Mouse (Mus musculus) embryonic facial prominence, embryonic 12.5 days (tissue): ENCODE results near the gene Itfg1. TPM values are rescaled to one million over a fixed set of nuclear protein-coding genes. Genes with fewer than 3 reads are reported as not detected.
"Not testable (repeated sequence)": the region's sequence is repeated elsewhere in the genome, so short reads cannot be mapped to it uniquely, and the experiment has no call there.

Source experiments
- ATAC-seq: fragments of 200-750 bp; cut with Nextera tagmentation; 2 replicates; pipeline ENCODE4 v1.8.0; 2017; ENCODE audit not compliant: insufficient number of reproducible peaks, insufficient read depth, low FRiP score, low TSS enrichment
- H3K27ac ChIP-seq: fragments of 300-500 bp; sonication (generic); 2 replicates; pipeline ENCODE4 v1.5.1; 2016; ENCODE audit warnings: mild to moderate bottlenecking
- H3K27me3 ChIP-seq: fragments of 300-500 bp; sonication (generic); 2 replicates; pipeline ENCODE4 v1.6.1; 2016; ENCODE audit warnings: mild to moderate bottlenecking, moderate library complexity
- H3K36me3 ChIP-seq: fragments of 300-500 bp; sonication (generic); 2 replicates; pipeline ENCODE4 v1.6.1; 2016; ENCODE audit warnings: mild to moderate bottlenecking
- H3K4me1 ChIP-seq: fragments of 300-500 bp; sonication (generic); 2 replicates; pipeline ENCODE4 v1.6.1; 2016
- H3K4me2 ChIP-seq: fragments of 300-500 bp; sonication (generic); replicated peaks from 2 replicates; pipeline ENCODE4 v1.6.1; 2016; ENCODE audit warnings: mild to moderate bottlenecking, moderate library complexity
- H3K4me3 ChIP-seq: fragments of 300-500 bp; sonication (generic); 2 replicates; pipeline ENCODE4 v1.5.1; 2016; ENCODE audit warnings: mild to moderate bottlenecking
- H3K9ac ChIP-seq: fragments of 300-500 bp; sonication (generic); 2 replicates; pipeline ENCODE4 v1.6.1; 2016; ENCODE audit warnings: mild to moderate bottlenecking, moderate library complexity
- H3K9me3 ChIP-seq: fragments of 300-500 bp; sonication (generic); 2 replicates; pipeline ENCODE4 v1.6.1; 2016; ENCODE audit warnings: mild to moderate bottlenecking, moderate library complexity
- WGBS: fragments of 180-500 bp; shearing (Covaris S2); methylation state at CpG from one replicate; pipeline ENCODE4 v1.1.7; 2016; 5-methylcytosine and 5-hydroxymethylcytosine counted together
- polyA plus RNA-seq: library from polyadenylated mRNA; unstranded; fragments of >200 nt; fragmentation: Nextera tagmentation; extraction: Ambion mirVana; gene quantifications from 2 replicates; pipeline ENCODE4 v1.2.1, GENCODE M21; 2016

The Itfg1 gene
- polyA plus RNA-seq: 77.9 and 82.0 TPM in 2 replicates

DNA sequence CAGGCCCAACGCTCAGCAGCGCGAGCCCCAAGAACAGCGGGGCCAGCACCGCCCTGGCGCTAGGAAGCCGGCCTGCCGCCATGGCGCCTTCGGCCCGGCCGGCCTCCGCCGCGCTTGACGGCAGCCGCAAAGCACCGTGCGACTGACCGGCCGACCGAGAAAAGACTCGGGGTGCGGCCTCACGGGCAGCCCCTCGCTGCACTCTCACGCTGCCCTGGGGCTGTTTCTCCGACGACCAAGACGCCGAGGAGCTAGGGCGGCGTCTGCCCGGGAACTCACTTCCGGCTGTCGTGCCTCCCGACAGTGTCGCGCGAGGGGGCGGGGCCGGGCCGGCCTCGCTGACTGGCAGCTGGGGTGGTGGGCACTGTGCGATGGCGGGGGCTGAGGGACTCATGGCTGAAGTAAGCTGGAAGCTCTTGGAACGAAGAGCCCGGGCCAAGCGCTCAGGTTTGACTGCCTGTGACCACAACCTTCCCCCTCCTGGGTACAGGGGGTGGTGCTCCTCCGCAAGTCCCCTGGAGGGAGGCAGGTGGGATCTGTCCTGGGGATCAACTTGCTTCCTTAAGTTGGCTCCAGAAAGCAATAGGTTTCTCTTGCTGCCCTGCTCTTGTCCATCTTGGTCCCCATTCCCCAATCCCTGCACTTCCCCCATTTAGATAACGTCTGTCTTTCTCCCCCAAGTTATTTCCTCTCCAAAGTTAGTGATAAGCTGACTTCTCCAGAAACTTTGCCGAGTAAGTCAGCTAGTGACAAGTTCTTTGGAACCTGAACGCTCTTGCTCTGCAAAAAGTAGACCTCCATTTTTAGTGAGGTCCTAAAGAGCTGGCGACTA lies at the start of gene Itfg1, which contains the start of gene Phkb:
TSS of gene Itfg1 (minus strand) at position 265 of the 832 bp plus-strand sequence.
TSS of gene Phkb (plus strand) at position 303 of the 832 bp plus-strand sequence.
- Histone ChIP-seq H3K4me3 (peak within 1 kb of the TSS; percentile 88), H3K4me2 (peak within 1 kb of the TSS; percentile 80), H3K27me3 (no peaks in the 10 kb centered on the region), H3K27ac (peak within 1 kb of the TSS; percentile 97), H3K9ac (peak within 1 kb of the TSS; percentile 88), H3K36me3 (peaks cover 3% of the 10 kb centered on the region), H3K4me1 (peaks cover 15% of the 10 kb centered on the region), H3K9me3 (no peaks in the 10 kb centered on the region)
- WGBS: under 1% methylated on average over 47 of the region's 54 CpGs
- peak; percentile 97 for ATAC-seq

DNA sequence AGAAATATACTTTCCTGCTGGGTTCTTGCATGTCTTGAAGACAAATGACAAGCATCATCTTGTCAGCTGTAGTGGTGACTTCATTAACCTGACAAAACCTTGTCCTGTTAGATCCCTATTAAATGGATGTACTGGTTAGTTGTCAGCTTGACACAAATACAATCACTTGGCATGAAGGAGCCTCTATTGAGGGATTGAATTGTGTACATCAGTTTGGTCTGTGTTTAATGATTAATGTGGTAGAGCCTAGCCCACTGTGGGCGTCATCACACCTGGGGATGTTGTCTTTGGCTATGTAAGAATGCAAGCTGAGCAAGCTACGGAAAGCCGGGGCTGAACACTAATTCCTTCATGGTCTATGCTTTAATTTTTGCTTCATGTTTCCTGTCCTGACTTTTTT lies 44.1 kb upstream of the Itfg1 start:
- no peak overlapping the region for H3K4me3 ChIP-seq
- no peaks in the 10 kb centered on the region for H3K9me3 ChIP-seq
- no peak overlapping the region for H3K4me2 ChIP-seq
- ATAC-seq: no peak
- H3K9ac ChIP-seq: no peak overlapping the region
- WGBS: 91% methylated on average over 3 of the region's 3 CpGs
- no peaks in the 10 kb centered on the region for H3K27me3 ChIP-seq
- H3K27ac ChIP-seq: no peak overlapping the region
- peaks cover 7% of the 10 kb centered on the region for H3K36me3 ChIP-seq
- H3K4me1 ChIP-seq: no peaks in the 10 kb centered on the region

DNA sequence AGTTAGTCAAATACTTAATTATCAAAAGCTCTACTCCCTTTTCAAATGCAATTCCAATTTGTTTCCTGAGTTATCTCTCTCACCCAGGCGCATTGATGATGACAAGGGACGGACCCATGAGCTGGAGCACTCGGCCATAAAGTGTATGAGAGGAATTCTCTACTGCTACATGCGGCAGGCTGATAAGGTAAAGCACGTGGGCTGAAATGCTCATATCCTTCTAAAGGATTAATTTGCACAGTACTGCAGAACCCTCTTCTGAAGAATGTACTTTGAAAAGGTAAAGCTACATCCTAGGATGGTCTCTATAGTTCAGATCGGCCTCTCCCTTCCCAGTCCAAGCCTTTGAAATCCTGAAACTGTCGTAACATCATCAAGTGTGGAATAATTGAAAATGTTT lies 38.9 kb upstream of the Itfg1 start:
- 96% methylated on average over 7 of the region's 7 CpGs for WGBS

DNA sequence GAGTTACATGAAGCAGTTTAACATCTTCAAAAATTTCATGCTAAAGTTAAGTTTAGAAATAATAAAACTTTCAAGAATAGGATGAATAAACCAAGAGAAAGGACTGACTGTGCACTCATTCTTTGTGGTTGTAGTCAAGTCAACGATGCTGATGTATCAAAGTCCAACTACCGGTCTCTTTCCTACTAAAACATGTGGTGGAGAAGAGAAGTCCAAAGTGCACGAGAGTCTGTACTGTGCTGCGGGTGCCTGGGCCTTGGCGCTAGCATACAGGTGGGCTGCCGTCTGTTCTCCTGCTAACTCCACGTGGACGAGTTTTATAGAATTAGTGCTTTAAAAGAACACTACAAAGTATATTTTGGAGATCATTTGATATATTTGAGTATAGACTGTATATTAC lies 37.3 kb upstream of the Itfg1 start:
- H3K4me1 ChIP-seq: no peaks in the 10 kb centered on the region
- H3K36me3 ChIP-seq: peaks cover 6% of the 10 kb centered on the region
- H3K4me2 ChIP-seq: no peak overlapping the region
- H3K27ac ChIP-seq: no peak overlapping the region
- H3K4me3 ChIP-seq: no peak overlapping the region
- H3K9ac ChIP-seq: no peak overlapping the region
- WGBS: 94% methylated on average over 8 of the region's 8 CpGs
- no peaks in the 10 kb centered on the region for H3K9me3 ChIP-seq
- H3K27me3 ChIP-seq: no peaks in the 10 kb centered on the region
- ATAC-seq: no peak

More for the DNA sequence above, 38.9 kb upstream of the Itfg1 start:
- H3K27me3 ChIP-seq: no peaks in the 10 kb centered on the region
- no peak for ATAC-seq
- peaks cover 10% of the 10 kb centered on the region for H3K36me3 ChIP-seq
- H3K4me1 ChIP-seq: no peaks in the 10 kb centered on the region
- H3K4me2 ChIP-seq: no peak overlapping the region
- H3K9ac ChIP-seq: no peak overlapping the region
- H3K4me3 ChIP-seq: no peak overlapping the region
- no peaks in the 10 kb centered on the region for H3K9me3 ChIP-seq
- H3K27ac ChIP-seq: no peak overlapping the region

DNA sequence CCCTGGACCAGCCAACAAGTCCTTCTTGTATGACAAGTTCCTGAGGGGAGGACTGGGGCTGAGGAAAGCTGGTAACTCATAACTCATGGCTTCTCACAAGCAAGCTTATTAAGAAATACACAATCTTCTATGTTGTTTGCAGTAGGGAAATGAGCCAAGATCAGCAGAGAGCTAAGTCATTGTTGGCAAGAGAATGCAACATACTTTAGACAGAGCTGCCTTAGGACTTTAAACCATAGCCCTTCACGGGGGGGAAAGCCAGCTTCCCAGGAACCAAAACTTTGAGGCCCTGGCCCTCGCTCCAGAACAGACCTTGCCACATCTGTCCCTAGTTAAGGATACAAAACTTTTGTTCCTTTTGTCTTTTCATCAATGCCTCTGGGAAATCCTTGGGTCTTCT lies 30.9 kb upstream of the Itfg1 start:
- WGBS: 50% methylated on average over 2 of the region's 2 CpGs
- peaks cover 6% of the 10 kb centered on the region; the same call in 1 of the 2 replicates for H3K4me1 ChIP-seq
- no peaks in the 10 kb centered on the region for H3K27me3 ChIP-seq
- no peak overlapping the region for H3K4me3 ChIP-seq
- H3K9me3 ChIP-seq: no peaks in the 10 kb centered on the region
- no peaks in the 10 kb centered on the region for H3K36me3 ChIP-seq
- no peak overlapping the region for H3K27ac ChIP-seq
- H3K4me2 ChIP-seq: no peak overlapping the region
- no peak for ATAC-seq
- H3K9ac ChIP-seq: no peak overlapping the region

DNA sequence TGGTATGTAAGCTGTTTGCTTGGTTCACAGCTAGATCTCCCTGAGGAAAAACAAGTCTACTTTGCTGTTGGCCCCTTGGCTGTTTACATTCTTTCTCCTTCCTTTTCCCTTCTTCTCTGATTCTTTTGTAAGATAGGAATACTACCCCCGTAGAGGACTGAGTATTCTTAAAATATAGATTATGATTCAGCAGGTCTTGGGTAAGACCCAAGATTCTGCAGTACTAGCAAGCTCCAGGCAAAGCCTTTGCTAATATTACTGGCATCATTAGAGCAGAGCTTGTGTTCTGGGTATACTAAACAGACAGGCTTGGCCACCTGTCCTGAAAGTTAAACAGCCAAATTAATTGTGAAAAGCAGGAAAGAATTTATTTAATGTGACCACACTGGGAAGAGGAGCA lies 21.7 kb upstream of the Itfg1 start:
- Histone ChIP-seq H3K27ac (no peak overlapping the region), H3K4me1 (no peaks in the 10 kb centered on the region), H3K4me3 (no peak overlapping the region), H3K9ac (no peak overlapping the region), H3K36me3 (no peaks in the 10 kb centered on the region), H3K9me3 (no peaks in the 10 kb centered on the region), H3K4me2 (no peak overlapping the region), H3K27me3 (no peaks in the 10 kb centered on the region)
- 83% methylated on average over 1 of the region's 1 CpGs for WGBS
- ATAC-seq: no peak

DNA sequence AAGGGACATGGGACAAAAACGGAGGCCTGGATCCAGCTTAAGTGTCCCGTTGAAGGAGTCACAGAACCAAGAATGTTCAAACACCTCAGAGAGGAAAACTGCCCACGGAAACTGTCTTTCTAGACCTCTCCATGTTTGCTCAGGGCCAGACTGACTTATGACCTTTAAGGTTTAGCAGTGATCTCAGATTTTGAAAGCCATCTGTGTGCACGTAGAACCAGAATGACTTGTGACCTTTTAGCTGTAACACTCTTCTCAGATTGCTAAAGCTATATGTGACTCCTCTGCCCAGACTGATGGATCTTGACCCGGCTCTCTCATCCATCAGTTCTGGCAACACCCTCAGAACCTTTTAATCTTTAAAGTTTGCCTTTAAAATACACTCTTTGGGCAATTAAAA lies 19.9 kb upstream of the Itfg1 start:
- ATAC-seq: no peak
- H3K9me3 ChIP-seq: no peaks in the 10 kb centered on the region
- H3K36me3 ChIP-seq: no peaks in the 10 kb centered on the region
- no peaks in the 10 kb centered on the region for H3K27me3 ChIP-seq
- H3K4me1 ChIP-seq: no peaks in the 10 kb centered on the region
- no peak overlapping the region for H3K4me3 ChIP-seq
- no peak overlapping the region for H3K9ac ChIP-seq
- WGBS: 45% methylated on average over 5 of the region's 5 CpGs
- no peak overlapping the region for H3K27ac ChIP-seq
- H3K4me2 ChIP-seq: no peak overlapping the region

DNA sequence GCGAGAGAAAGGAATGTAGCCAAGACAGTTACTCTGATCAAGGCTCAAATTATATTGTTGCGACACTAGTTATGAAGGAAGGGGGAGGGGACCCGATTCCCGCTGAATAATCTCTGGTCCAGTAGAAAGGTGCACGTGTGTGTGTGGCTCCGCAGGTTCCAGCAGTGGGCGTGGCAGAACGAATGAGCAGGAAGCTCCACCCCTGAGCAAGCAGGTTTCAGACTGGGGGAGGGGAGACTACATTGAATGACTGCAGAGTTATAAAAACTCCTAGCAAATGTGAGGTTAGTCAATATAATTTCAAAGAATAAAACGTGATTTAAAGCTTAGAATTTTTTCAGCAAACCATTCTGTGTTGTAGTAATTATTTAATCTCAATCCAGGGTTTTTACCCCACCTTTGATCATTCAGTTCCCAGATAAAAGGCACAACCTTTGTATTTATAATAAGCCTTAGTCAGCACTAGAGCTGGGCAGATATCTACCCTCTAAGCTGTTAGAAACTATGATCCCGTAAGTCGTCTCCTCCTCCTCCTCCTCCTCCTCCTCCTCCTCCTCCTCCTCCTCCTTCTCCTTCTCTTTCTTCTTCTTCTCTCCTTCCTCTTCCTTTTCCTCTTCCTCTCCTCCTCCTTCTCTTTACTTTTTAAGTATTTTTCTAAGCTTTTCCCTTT lies 16.6 kb upstream of the Itfg1 start:
- 42% methylated on average over 11 of the region's 11 CpGs for WGBS
- not testable (repeated sequence) for H3K4me3 ChIP-seq, H3K27ac ChIP-seq, H3K27me3 ChIP-seq, H3K4me2 ChIP-seq, H3K9ac ChIP-seq, H3K36me3 ChIP-seq, H3K4me1 ChIP-seq, ATAC-seq, H3K9me3 ChIP-seq

DNA sequence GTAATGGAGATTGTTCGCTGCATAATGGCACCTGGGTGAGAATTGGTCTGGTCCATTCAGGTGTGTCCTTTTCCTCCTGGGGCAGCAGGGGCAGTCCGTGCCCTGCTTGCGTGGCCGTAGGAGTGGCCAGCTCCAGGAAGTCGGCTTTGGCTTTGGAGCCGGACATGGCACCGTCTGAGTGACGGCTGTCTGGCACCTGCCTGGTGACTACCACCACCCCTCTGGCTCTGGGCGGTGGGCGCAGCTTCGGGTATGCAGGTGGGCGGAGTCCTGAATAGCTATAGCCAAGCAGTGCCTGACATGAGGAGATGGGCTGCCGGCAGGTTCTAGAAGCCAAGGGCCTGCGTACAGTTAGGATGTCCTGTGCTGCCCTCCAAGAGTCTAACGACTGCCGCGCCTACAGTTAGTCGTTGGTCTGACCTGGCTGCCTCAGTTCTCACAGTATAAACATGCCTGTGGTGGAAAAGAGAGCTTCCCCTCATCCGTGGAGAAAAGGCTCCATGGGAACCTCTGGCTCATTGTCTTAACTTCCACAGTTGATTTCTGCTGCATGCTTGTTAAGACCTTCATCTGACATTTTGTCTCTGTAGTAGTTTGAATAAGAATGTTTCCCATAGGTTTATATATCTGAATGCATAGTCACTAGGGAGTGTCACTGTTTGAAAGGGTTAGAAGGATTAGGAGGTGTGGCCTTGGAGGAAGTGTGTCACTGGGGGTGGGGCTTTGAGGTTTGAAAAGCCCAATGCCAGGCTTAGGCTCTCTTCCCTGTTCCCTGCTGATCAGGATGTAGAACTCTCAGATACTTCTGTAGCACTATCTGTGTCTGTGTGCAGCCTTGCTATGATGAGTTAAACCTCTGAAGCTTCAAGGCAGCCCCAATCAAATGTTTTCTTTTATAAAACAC lies 13.8 kb upstream of the Itfg1 start:
- WGBS: 89% methylated on average over 19 of the region's 19 CpGs

DNA sequence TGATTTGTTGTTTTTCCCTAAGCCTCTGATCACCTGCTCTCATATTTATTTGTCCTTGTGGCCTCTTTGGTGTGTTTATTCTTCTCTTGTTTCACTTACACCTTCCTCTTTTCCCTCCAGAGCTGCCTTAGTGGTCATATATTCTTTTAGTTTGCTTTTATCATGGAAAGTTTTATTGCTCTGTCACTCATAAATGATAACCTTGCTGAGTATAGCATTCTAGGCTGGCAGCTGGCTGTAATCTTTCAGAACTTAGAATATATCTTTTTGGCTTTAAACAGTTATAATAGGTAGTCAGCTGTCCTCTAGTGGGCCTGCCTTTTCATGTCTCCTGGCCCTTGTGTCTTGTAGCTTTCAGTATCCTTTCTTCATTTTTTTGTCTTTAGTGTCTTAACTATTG lies 5.2 kb upstream of the Itfg1 start:
- ATAC-seq: no peak

More for the DNA sequence above, 13.8 kb upstream of the Itfg1 start:
- no peaks in the 10 kb centered on the region for H3K27me3 ChIP-seq
- H3K4me2 ChIP-seq: no peak overlapping the region
- no peak overlapping the region for H3K27ac ChIP-seq
- H3K36me3 ChIP-seq: peaks cover 8% of the 10 kb centered on the region; the same call in 1 of the 2 replicates
- no peaks in the 10 kb centered on the region for H3K4me1 ChIP-seq
- H3K4me3 ChIP-seq: no peak overlapping the region
- H3K9me3 ChIP-seq: no peaks in the 10 kb centered on the region
- no peak overlapping the region for H3K9ac ChIP-seq
- no peak for ATAC-seq

DNA sequence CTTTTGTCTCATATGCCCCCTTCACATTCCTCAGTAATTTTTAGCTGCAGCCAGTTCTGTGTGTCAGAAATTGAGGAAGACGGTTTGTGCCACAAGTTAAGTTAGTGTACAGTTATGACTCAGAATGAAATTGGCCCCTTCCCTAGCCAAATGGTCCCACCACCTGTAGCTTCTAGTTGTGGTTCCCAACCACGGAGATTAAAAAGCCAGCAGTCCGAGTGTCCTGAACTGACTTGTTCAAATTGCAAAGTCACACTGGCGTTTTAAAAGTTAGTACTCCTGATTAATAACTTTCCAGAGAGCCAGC lies 721 bp upstream of the Itfg1 start:
- H3K27ac ChIP-seq: peak overlapping the region; percentile 97; the same call in 1 of the 2 replicates
- no peaks in the 10 kb centered on the region for H3K27me3 ChIP-seq
- 12% methylated on average over 4 of the region's 4 CpGs for WGBS
- no peak for ATAC-seq
- peak overlapping the region; percentile 88 for H3K9ac ChIP-seq
- H3K4me1 ChIP-seq: peaks cover 15% of the 10 kb centered on the region
- H3K4me2 ChIP-seq: peak overlapping the region; percentile 80
- H3K4me3 ChIP-seq: peak overlapping the region; percentile 88
- H3K36me3 ChIP-seq: peaks cover 3% of the 10 kb centered on the region
- H3K9me3 ChIP-seq: no peaks in the 10 kb centered on the region

More for the DNA sequence above, 5.2 kb upstream of the Itfg1 start:
- no peaks in the 10 kb centered on the region for H3K9me3 ChIP-seq
- no peak overlapping the region for H3K4me2 ChIP-seq
- H3K9ac ChIP-seq: no peak overlapping the region
- no peak overlapping the region for H3K27ac ChIP-seq
- H3K4me1 ChIP-seq: 0 out of 2 replicates have a peak, but pooled peaks cover 4% of the 10 kb centered on the region
- no peaks in the 10 kb centered on the region for H3K36me3 ChIP-seq
- H3K27me3 ChIP-seq: no peaks in the 10 kb centered on the region
- no peak overlapping the region for H3K4me3 ChIP-seq
